ENCODE assay signal across 12 mouse cellular contexts in the genomic region with DNA sequence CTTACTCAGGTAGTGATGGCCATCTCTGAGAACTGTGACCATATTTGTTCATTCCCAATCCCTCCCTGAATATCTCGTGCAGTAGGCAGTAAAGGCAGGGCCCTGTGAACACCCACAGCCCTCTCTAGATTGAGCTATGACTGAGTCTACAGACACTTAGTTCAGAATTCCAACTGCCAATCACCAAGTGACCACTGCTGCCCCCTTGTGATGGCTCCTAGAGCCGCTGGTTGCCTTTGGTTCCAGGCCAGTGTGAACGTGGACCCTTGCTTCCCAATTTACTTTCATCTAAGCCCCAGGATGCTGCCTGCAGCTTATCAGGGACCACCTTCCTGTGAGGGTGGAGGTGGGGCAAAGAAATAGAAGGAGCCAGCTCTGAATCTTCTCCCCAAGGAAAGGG.
DNase-seq lines count a peak whose midpoint lies in the region; ATAC-seq and TF ChIP-seq lines count a peak whose summit lies in the region.
"Had no signal": no experiment of that assay in that cellular context is flagged by ENCODE, and none has a peak within 500 bp of the region (broad histone marks: within the 10 kb centered on the region; RNA-seq: fewer than 3 reads in every experiment).

No protein-coding gene starts in this region.

- TF ChIP-seq CTCF in forebrain, postnatal 0 days (IDR thresholded peaks at IDR 0.05; ENCODE audit: low read depth): 0 out of 2 replicates have a peak, but pooled peaks have one; percentile 19
- TF ChIP-seq CTCF in liver, adult 2 months (IDR thresholded peaks at IDR 0.05; ENCODE audit: low read depth, low read length): peak; percentile 60
- TF ChIP-seq CTCF in CH12.LX (conservative IDR thresholded peaks at IDR 0.05 in 1 of 2, IDR thresholded peaks at IDR 0.05 in 1 of 2; ENCODE audit: low read depth in 2 of 2, low read length in 2 of 2): peak; percentile 31 to 56; a peak in 3 of 4 replicates
- TF ChIP-seq CTCF in bone marrow, adult 2 months (IDR thresholded peaks at IDR 0.05; ENCODE audit: control insufficient read depth, insufficient read depth, low read length): peak; percentile 31; the same call in 1 of the 2 replicates

- TF ChIP-seq POLR2A in liver, adult 2 months (IDR thresholded peaks at IDR 0.05; ENCODE audit: extremely low read depth, insufficient read depth, low read length): no peak
- no peak for TF ChIP-seq POLR2A in CH12.LX (IDR thresholded peaks at IDR 0.05; ENCODE audit: low read depth, low read length)
- no peak for TF ChIP-seq POLR2A in bone marrow, adult 2 months (IDR thresholded peaks at IDR 0.05; ENCODE audit: borderline replicate concordance, control insufficient read depth, low read depth, low read length)

- no peak overlapping the region for H3K4me3 ChIP-seq in forebrain, postnatal 0 days (ENCODE audit: low read depth, low read length)
- H3K4me3 ChIP-seq in forebrain, embryonic 13.5 days: no peak overlapping the region
- H3K4me3 ChIP-seq in liver, adult 2 months (ENCODE audit: insufficient read depth, low read depth, low read length): no peak overlapping the region
- H3K4me3 ChIP-seq in liver, embryonic 11.5 days (ENCODE audit: low read depth, low read length): no peak overlapping the region
- no peak overlapping the region for H3K4me3 ChIP-seq in CH12.LX (replicated peaks in 1 of 3; ENCODE audit: low read depth in 2 of 3, low read length in 2 of 3, poor library complexity in 1 of 3)
- no peak overlapping the region for H3K4me3 ChIP-seq in bone marrow, adult 2 months (replicated peaks; ENCODE audit: control insufficient read depth, low read depth, low read length)
- H3K4me3 ChIP-seq: neural tube, embryonic 13.5 days had no signal

- H3K9ac ChIP-seq in forebrain, postnatal 0 days: no peak overlapping the region
- H3K9ac ChIP-seq in forebrain, embryonic 13.5 days: no peak overlapping the region
- H3K9ac ChIP-seq in liver, adult 2 months (ENCODE audit: low read depth, low read length): no peak overlapping the region
- H3K9ac ChIP-seq in liver, embryonic 11.5 days (ENCODE audit: low read depth, low read length): no peak overlapping the region
- H3K9ac ChIP-seq in CH12.LX (ENCODE audit: insufficient read depth, low read depth): no peak overlapping the region
- H3K9ac ChIP-seq: neural tube, embryonic 13.5 days had no signal

- no peak for TF ChIP-seq EP300 in CH12.LX (IDR thresholded peaks at IDR 0.05; ENCODE audit: low read length)

- peak; percentile 12 for TF ChIP-seq RAD21 in CH12.LX (IDR thresholded peaks at IDR 0.05; ENCODE audit: low read depth, low read length)

- no peak overlapping the region for H3K27ac ChIP-seq in forebrain, postnatal 0 days (ENCODE audit: low read depth, low read length)
- H3K27ac ChIP-seq in forebrain, embryonic 13.5 days: no peak overlapping the region
- H3K27ac ChIP-seq in liver, adult 2 months (replicated peaks; ENCODE audit: insufficient read depth, low read depth, low read length): no peak overlapping the region
- H3K27ac ChIP-seq in liver, embryonic 11.5 days (ENCODE audit: low read depth, low read length): no peak overlapping the region
- H3K27ac ChIP-seq in CH12.LX (ENCODE audit: insufficient read depth, low read depth): no peak overlapping the region
- no peak overlapping the region for H3K27ac ChIP-seq in bone marrow, adult 2 months (ENCODE audit: control insufficient read depth, insufficient read depth, low read depth, low read length, poor library complexity)
- H3K27ac ChIP-seq: neural tube, embryonic 13.5 days had no signal

- no peaks in the 10 kb centered on the region for H3K27me3 ChIP-seq in forebrain, postnatal 0 days (ENCODE audit: insufficient read depth, low read length)
- H3K27me3 ChIP-seq in forebrain, embryonic 13.5 days: no peaks in the 10 kb centered on the region
- no peaks in the 10 kb centered on the region for H3K27me3 ChIP-seq in liver, adult 2 months (ENCODE audit: control insufficient read depth, insufficient read depth, low read length)
- no peaks in the 10 kb centered on the region for H3K27me3 ChIP-seq in liver, embryonic 11.5 days (replicated peaks; ENCODE audit: control insufficient read depth, insufficient read depth, low read length)
- no peaks in the 10 kb centered on the region for H3K27me3 ChIP-seq in CH12.LX (replicated peaks)
- H3K27me3 ChIP-seq: neural tube, embryonic 13.5 days had no signal

- ATAC-seq in forebrain, postnatal 0 days: no peak
- no peak for ATAC-seq in forebrain, embryonic 13.5 days
- ATAC-seq in liver, embryonic 11.5 days (replicated peaks; ENCODE audit: low FRiP score): no peak

- 45% methylated on average over 3 of the region's 3 CpGs for WGBS in forebrain, postnatal 0 days
- 37% methylated on average over 3 of the region's 3 CpGs for WGBS in forebrain, embryonic 13.5 days
- 53% methylated on average over 3 of the region's 3 CpGs for WGBS in liver, adult 2 months
- 25% methylated on average over 3 of the region's 3 CpGs for WGBS in liver, embryonic 11.5 days
- 44% methylated on average over 3 of the region's 3 CpGs for WGBS in bone marrow, adult 2 months

- dilution Hi-C loops in CH12.LX (cut with MboI; ENCODE audit: extremely low pct_ligation_motif_present, extremely low pct_unique_long_range_greater_than_20kb, low sequenced_read_pairs): no loop called here

- no peak for DNase-seq in forebrain, postnatal 0 days
- no peak for DNase-seq in liver, adult 2 months (ENCODE audit: extremely low read depth, low read depth, low spot score)
- DNase-seq in liver, embryonic 11.5 days (ENCODE audit: low spot score): no peak
- DNase-seq in CH12.LX (ENCODE audit: extremely low read depth): peak; percentile 21
- no peak for DNase-seq in right cerebral cortex, postnatal 14 days
- no peak for DNase-seq in yolk sac, embryonic 10.5 days (ENCODE audit: low spot score)
- DNase-seq: cerebellum, postnatal 25 days; lung, adult 18-20 months; midbrain, embryonic 14.5 days had no signal

- H3K36me3 ChIP-seq in forebrain, postnatal 0 days (ENCODE audit: insufficient read depth): no peaks in the 10 kb centered on the region
- no peaks in the 10 kb centered on the region for H3K36me3 ChIP-seq in forebrain, embryonic 13.5 days (ENCODE audit: poor library complexity, severe bottlenecking)
- H3K36me3 ChIP-seq in liver, adult 2 months (ENCODE audit: control insufficient read depth, insufficient read depth, low read length): no peaks in the 10 kb centered on the region
- no peaks in the 10 kb centered on the region for H3K36me3 ChIP-seq in liver, embryonic 11.5 days (ENCODE audit: control insufficient read depth, insufficient read depth, low read length)
- H3K36me3 ChIP-seq in CH12.LX (replicated peaks in 1 of 2; ENCODE audit: control insufficient read depth in 1 of 2, insufficient read depth in 1 of 2, low read length in 1 of 2): no peaks in the 10 kb centered on the region
- H3K36me3 ChIP-seq: neural tube, embryonic 13.5 days had no signal

- no peaks in the 10 kb centered on the region for H3K4me1 ChIP-seq in forebrain, postnatal 0 days (ENCODE audit: insufficient read depth)
- no peaks in the 10 kb centered on the region for H3K4me1 ChIP-seq in forebrain, embryonic 13.5 days
- no peaks in the 10 kb centered on the region for H3K4me1 ChIP-seq in liver, adult 2 months (ENCODE audit: control insufficient read depth, insufficient read depth, low read length)
- H3K4me1 ChIP-seq in liver, embryonic 11.5 days (replicated peaks; ENCODE audit: control insufficient read depth, insufficient read depth, low read length): no peaks in the 10 kb centered on the region
- H3K4me1 ChIP-seq in CH12.LX (ENCODE audit: control insufficient read depth in 1 of 2, insufficient read depth in 2 of 2): no peaks in the 10 kb centered on the region
- H3K4me1 ChIP-seq in bone marrow, adult 2 months (ENCODE audit: control insufficient read depth, insufficient read depth, low read length): no peaks in the 10 kb centered on the region
- H3K4me1 ChIP-seq: neural tube, embryonic 13.5 days had no signal

- H3K79me2 ChIP-seq in liver, adult 2 months (ENCODE audit: control insufficient read depth, insufficient read depth, low read length): no peaks in the 10 kb centered on the region
- H3K79me2 ChIP-seq in CH12.LX (replicated peaks; ENCODE audit: control insufficient read depth, extremely low read depth, insufficient read depth, poor library complexity, severe bottlenecking): no peaks in the 10 kb centered on the region

- no peak overlapping the region for H3K4me2 ChIP-seq in forebrain, postnatal 0 days (ENCODE audit: low read depth)
- H3K4me2 ChIP-seq in forebrain, embryonic 13.5 days: no peak overlapping the region
- no peak overlapping the region for H3K4me2 ChIP-seq in liver, embryonic 11.5 days
- no peak overlapping the region for H3K4me2 ChIP-seq in CH12.LX (ENCODE audit: insufficient read depth, low read depth, poor library complexity, severe bottlenecking)
- H3K4me2 ChIP-seq: neural tube, embryonic 13.5 days had no signal

- no peaks in the 10 kb centered on the region for H3K9me3 ChIP-seq in forebrain, postnatal 0 days (ENCODE audit: low read length)
- H3K9me3 ChIP-seq in forebrain, embryonic 13.5 days (replicated peaks): no peaks in the 10 kb centered on the region
- H3K9me3 ChIP-seq in liver, embryonic 11.5 days (ENCODE audit: control insufficient read depth, low read length): no peaks in the 10 kb centered on the region
- H3K9me3 ChIP-seq in CH12.LX (replicated peaks; ENCODE audit: low read length): no peaks in the 10 kb centered on the region
- H3K9me3 ChIP-seq: neural tube, embryonic 13.5 days had no signal

- in situ Hi-C loops in CH12.LX (cut with MboI; ENCODE audit: low pct_ligation_motif_present, low pct_unique_long_range_greater_than_20kb, low sequenced_read_pairs): no loop called here

TF ChIP-seq in CH12.LX, 34 proteins besides CTCF, POLR2A, EP300 and RAD21:
- peak; percentile 14; the same call in 1 of the 2 replicates for TF ChIP-seq SMC3 (IDR thresholded peaks at IDR 0.05; ENCODE audit: low read depth, low read length)
- TF ChIP-seq ZKSCAN1 (IDR thresholded peaks at IDR 0.05; ENCODE audit: borderline replicate concordance, low read depth, low read length): no peak
